Mouse (Mus musculus) brain, embryonic 14.5 days (tissue): Measurements from ENCODE around the gene Car15.

ENCODE experiments used
- CTCF ChIP-seq: fragments of 200-500 bp; IDR thresholded peaks from 2 replicates; pipeline ENCODE4 v1.5.1; 2012; ENCODE audit warnings: inconsistent platforms, mild to moderate bottlenecking, moderate library complexity, borderline replicate concordance; ENCODE audit not compliant: insufficient read depth, insufficient read length; ENCODE audit errors: extremely low read depth
- POLR2A ChIP-seq: fragments of 200-500 bp; IDR thresholded peaks from 2 replicates; pipeline ENCODE4 v1.6.1; 2012; ENCODE audit warnings: mild to moderate bottlenecking, inconsistent platforms, borderline replicate concordance; ENCODE audit not compliant: poor library complexity, insufficient read depth, insufficient read length, severe bottlenecking; ENCODE audit errors: extremely low read depth

- TF ChIP-seq CTCF (no peak), POLR2A (no peak)
Observed at GRCm38 (mm10) chr16:17796519-17796918, 41.6 kb downstream of the Car15 start.
